8 mouse cellular contexts compared by ENCODE assay signal in genomic region chrX:141724391-141724891, GRCm38 (mm10). TPM values are rescaled to one million over a fixed set of nuclear protein-coding genes. Genes with fewer than 3 reads are reported as not detected.
DNase-seq lines count a peak whose midpoint lies in the region; ATAC-seq and TF ChIP-seq lines count a peak whose summit lies in the region.

No protein-coding gene starts in this region.

- H3K27me3 ChIP-seq in megakaryocyte, embryonic 14.5 days (replicated peaks) = peaks cover 69% of the 10 kb centered on the region
- H3K27me3 ChIP-seq in limb, embryonic 10.5 days (ENCODE audit: low read depth, poor library complexity, severe bottlenecking) = peaks cover 92% of the 10 kb centered on the region
- H3K27me3 ChIP-seq in small intestine, adult 2 months (ENCODE audit: control insufficient read depth, insufficient read depth, low read length) = peaks cover 10% of the 10 kb centered on the region

- peak overlapping the region; percentile 83 for H3K4me3 ChIP-seq in megakaryocyte, embryonic 14.5 days (replicated peaks)
- H3K4me3 ChIP-seq in limb, embryonic 10.5 days = peak overlapping the region; percentile 53
- H3K4me3 ChIP-seq in small intestine, adult 2 months (ENCODE audit: low read depth, low read length) = 0 out of 2 replicates have a peak overlapping the region, but pooled peaks have one; percentile 10

- peaks cover 23% of the 10 kb centered on the region for H3K9me3 ChIP-seq in megakaryocyte, embryonic 14.5 days
- no peaks in the 10 kb centered on the region for H3K9me3 ChIP-seq in limb, embryonic 10.5 days (replicated peaks)

- no peaks in the 10 kb centered on the region for H3K36me3 ChIP-seq in megakaryocyte, embryonic 14.5 days (replicated peaks; ENCODE audit: low read length)
- H3K36me3 ChIP-seq in limb, embryonic 10.5 days = no peaks in the 10 kb centered on the region
- no peaks in the 10 kb centered on the region for H3K36me3 ChIP-seq in small intestine, adult 2 months (ENCODE audit: control insufficient read depth, insufficient read depth, low read length)

- peaks cover 16% of the 10 kb centered on the region; the same call in 1 of the 2 replicates for H3K4me1 ChIP-seq in megakaryocyte, embryonic 14.5 days
- peaks cover 3% of the 10 kb centered on the region; the same call in 1 of the 2 replicates for H3K4me1 ChIP-seq in limb, embryonic 10.5 days
- no peaks in the 10 kb centered on the region for H3K4me1 ChIP-seq in small intestine, adult 2 months (ENCODE audit: control insufficient read depth, insufficient read depth, insufficient read length, low read length)

- TF ChIP-seq POLR2A in small intestine, adult 2 months (IDR thresholded peaks at IDR 0.05; ENCODE audit: low read depth, low read length) = no peak

- 19% methylated on average over 47 of the region's 52 CpGs for WGBS in limb, embryonic 10.5 days
- 15% methylated on average over 51 of the region's 52 CpGs for WGBS in small intestine, adult 2 months

- no peak for TF ChIP-seq CTCF in small intestine, adult 2 months (IDR thresholded peaks at IDR 0.05; ENCODE audit: extremely low read depth, insufficient read length, insufficient replicate concordance, low read depth, low read length)

- DNase-seq in adrenal gland, postnatal 10 days = peak; percentile 4
- no peak for DNase-seq in adrenal gland, postnatal 4 days (ENCODE audit: low spot score in 2 of 2)
- DNase-seq in limb, embryonic 10.5 days (ENCODE audit: low spot score) = peak; percentile 38
- DNase-seq in spleen, postnatal 36 days (ENCODE audit: low spot score in 2 of 2) = no peak
- no peak for DNase-seq in gastrocnemius, adult 18-20 months (ENCODE audit: low spot score)

- H3K27ac ChIP-seq in limb, embryonic 10.5 days = no peak overlapping the region
- no peak overlapping the region for H3K27ac ChIP-seq in small intestine, adult 2 months (ENCODE audit: insufficient read depth, low read depth, low read length)

- ATAC-seq in megakaryocyte, adult 5-6 weeks (ENCODE audit: poor library complexity, severe bottlenecking) = no peak

RNA-seq across cellular contexts. Expression of gene Irs4, which starts 0.6 kb away (rescaled TPM):
- total RNA-seq in adrenal gland, postnatal 10 days (2021) = 1 to 10 TPM in 1 of 2 experiments, under 1 TPM in 1; 0.42 to 1.6 TPM
- 1 to 10 TPM in 1 of 2 experiments, under 1 TPM in 1; 0.99 to 3.8 TPM for total RNA-seq in adrenal gland, postnatal 4 days (2021)
- polyA plus RNA-seq in megakaryocyte, embryonic 14.5 days (2012; ENCODE audit: insufficient read depth, low replicate concordance) = not detected in 2 replicates
- total RNA-seq in megakaryocyte, adult 5-6 weeks (2015) = not detected in 2 replicates
- not detected in 2 replicates for total RNA-seq in megakaryocyte, adult 5-6 weeks (2017)
- polyA plus RNA-seq in limb, embryonic 10.5 days (2016; fragmentation: Nextera tagmentation; extraction: Ambion mirVana) = 0.03 and 0.04 TPM in 2 replicates
- polyA plus RNA-seq in small intestine, adult 2 months (2012; rRNA removed) = not detected in 2 replicates
- not detected for total RNA-seq in gastrocnemius, adult 18-20 months (2021)

Comparison
In these comparisons a context has a peak if more than half of its experiments do, and no peak if none do; other contexts are left out.
1. DNase-seq: peak in adrenal gland, postnatal 10 days (single experiment) and limb, embryonic 10.5 days (single experiment); none in adrenal gland, postnatal 4 days (0 of 2), spleen, postnatal 36 days (0 of 2) and gastrocnemius, adult 18-20 months (single experiment).
2. H3K4me3 ChIP-seq: peak in every context shown above with its lines; median percentile 83 in megakaryocyte, embryonic 14.5 days; 53 in limb, embryonic 10.5 days; 10 in small intestine, adult 2 months.